Mouse (Mus musculus): ENCODE measurements at regions not wholly inside any gene's neighbourhood (a gene's known extent, or its start where the extent isn't known, plus 50 kb on each side); places are given as distances from the start of the nearest gene placed in this dataset.

DNA sequence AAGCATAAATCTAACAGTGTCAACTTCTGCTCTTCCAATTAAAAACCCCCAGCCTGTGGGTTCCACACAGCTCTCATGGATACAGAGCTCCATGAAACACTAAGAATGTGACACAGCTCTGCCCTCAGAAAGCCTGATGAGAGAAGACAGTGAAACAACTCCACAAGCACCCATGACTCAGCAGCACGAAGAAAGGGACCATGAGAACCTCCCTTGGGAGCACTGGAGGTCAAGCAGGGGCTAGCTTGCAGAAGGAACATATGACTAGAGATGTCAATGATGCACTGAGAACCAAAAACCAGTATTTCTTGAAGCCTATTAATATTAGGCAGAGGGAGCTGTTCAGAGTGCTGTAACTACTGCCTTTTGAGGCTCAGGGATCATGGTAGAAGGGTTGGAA lies 59.0 kb upstream of the Fam78b start:
- no peak for TF ChIP-seq CTCF (IDR thresholded peaks at IDR 0.05; ENCODE audit: extremely low read depth, insufficient read depth, insufficient read length, insufficient replicate concordance)
- no peak for TF ChIP-seq POLR2A (IDR thresholded peaks at IDR 0.05; ENCODE audit: low read depth, low read length)
- Histone ChIP-seq H3K4me3 (ENCODE audit: extremely low read depth, insufficient read depth, insufficient read length) (no peak overlapping the region), H3K4me1 (ENCODE audit: control insufficient read depth, insufficient read depth, insufficient read length) (no peaks in the 10 kb centered on the region), H3K27me3 (ENCODE audit: control insufficient read depth, insufficient read depth, low read length) (no peaks in the 10 kb centered on the region), H3K36me3 (ENCODE audit: control insufficient read depth, insufficient read depth, low read length) (no peaks in the 10 kb centered on the region), H3K27ac (ENCODE audit: insufficient read depth, low read length) (no peak overlapping the region)
- DNase-seq (ENCODE audit: low read depth in 1 of 2, low spot score in 2 of 2) = no peak
- 59% methylated on average over 1 of the region's 1 CpGs for WGBS

- H3K4me3 ChIP-seq (ENCODE audit: extremely low read depth, insufficient read depth, insufficient read length) = no peak overlapping the region
- 75% methylated on average over 7 of the region's 7 CpGs for WGBS
- TF ChIP-seq CTCF (IDR thresholded peaks at IDR 0.05; ENCODE audit: extremely low read depth, insufficient read depth, insufficient read length, insufficient replicate concordance) = no peak
- no peak for TF ChIP-seq POLR2A (IDR thresholded peaks at IDR 0.05; ENCODE audit: low read depth, low read length)
- no peak overlapping the region for H3K27ac ChIP-seq (ENCODE audit: insufficient read depth, low read length)
- H3K27me3 ChIP-seq (ENCODE audit: control insufficient read depth, insufficient read depth, low read length) = no peaks in the 10 kb centered on the region
- no peaks in the 10 kb centered on the region for H3K36me3 ChIP-seq (ENCODE audit: control insufficient read depth, insufficient read depth, low read length)
- no peaks in the 10 kb centered on the region for H3K4me1 ChIP-seq (ENCODE audit: control insufficient read depth, insufficient read depth, insufficient read length)
- DNase-seq (ENCODE audit: low read depth in 1 of 2, low spot score in 2 of 2) = no peak
These were observed 56.7 kb upstream of the Fam78b start for GRCm38 (mm10) chr1:166944540-166944939.

GRCm38 (mm10) chr1:166947844-166948702 lies 53.1 kb upstream of the Fam78b start:
- no peak overlapping the region for H3K27ac ChIP-seq (ENCODE audit: insufficient read depth, low read length)
- TF ChIP-seq POLR2A (IDR thresholded peaks at IDR 0.05; ENCODE audit: low read depth, low read length) = no peak
- TF ChIP-seq CTCF (IDR thresholded peaks at IDR 0.05; ENCODE audit: extremely low read depth, insufficient read depth, insufficient read length, insufficient replicate concordance) = no peak
- no peaks in the 10 kb centered on the region for H3K36me3 ChIP-seq (ENCODE audit: control insufficient read depth, insufficient read depth, low read length)
- WGBS = 41% methylated on average over 15 of the region's 15 CpGs
- DNase-seq (ENCODE audit: low read depth in 1 of 2, low spot score in 2 of 2) = no peak
- H3K4me1 ChIP-seq (ENCODE audit: control insufficient read depth, insufficient read depth, insufficient read length) = no peaks in the 10 kb centered on the region
- H3K27me3 ChIP-seq (ENCODE audit: control insufficient read depth, insufficient read depth, low read length) = no peaks in the 10 kb centered on the region
- H3K4me3 ChIP-seq (ENCODE audit: extremely low read depth, insufficient read depth, insufficient read length) = no peak overlapping the region
